Mouse (Mus musculus): ENCODE measurements around the gene 9930104L06Rik.
A peak's percentile ranks its signal among the peaks of the same experiment; 100 is the strongest.
"Not testable (repeated sequence)": the region's sequence is repeated elsewhere in the genome, so short reads cannot be mapped to it uniquely, and the experiment has no call there.

Gene 9930104L06Rik

DNA sequence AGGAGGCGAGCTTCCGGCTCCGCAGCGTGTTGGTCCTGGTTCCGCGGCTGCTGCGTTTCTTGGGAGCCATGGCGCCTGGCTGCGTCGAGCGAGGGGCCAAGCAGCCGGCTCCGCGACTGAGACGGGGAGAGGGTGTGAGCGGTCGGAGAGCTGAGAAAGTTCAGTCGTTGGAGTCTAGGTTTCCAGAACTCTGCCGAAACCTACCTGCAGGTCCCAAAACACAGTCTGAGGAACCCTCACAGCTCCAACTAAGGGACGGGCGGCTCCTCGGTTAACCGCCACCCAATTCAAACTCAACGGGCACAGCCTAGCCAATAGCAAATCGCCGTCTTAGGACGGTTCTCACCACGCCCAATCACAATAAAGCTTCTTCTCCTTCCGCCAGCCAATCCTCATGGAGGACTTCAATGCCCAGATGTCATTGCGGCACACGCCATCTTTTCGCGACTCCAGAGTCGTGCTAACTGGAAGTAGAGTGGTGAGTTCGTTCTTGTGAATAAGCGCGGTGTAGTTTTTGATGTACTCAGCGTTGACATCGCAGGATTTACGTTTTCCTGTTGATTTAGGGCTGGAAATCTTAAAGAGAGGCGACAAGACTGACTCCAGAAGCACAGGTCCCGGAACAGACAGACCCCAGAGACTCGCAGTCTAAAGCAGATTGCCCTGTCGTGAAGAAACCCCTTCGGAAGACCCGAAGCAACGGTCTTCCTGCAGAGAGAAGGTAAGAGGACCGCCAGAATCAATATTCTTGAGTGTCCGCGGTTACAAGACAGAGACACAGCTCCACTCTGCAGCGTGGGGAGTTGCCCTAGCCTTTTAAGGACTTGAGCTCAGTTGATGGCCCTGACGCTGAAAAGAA, at the start of gene 9930104L06Rik:
TSS of gene 9930104L06Rik (plus strand) at position 436 of the 859 bp plus-strand sequence.
- peak; percentile 95 for DNase-seq (ENCODE audit: low spot score)

DNA sequence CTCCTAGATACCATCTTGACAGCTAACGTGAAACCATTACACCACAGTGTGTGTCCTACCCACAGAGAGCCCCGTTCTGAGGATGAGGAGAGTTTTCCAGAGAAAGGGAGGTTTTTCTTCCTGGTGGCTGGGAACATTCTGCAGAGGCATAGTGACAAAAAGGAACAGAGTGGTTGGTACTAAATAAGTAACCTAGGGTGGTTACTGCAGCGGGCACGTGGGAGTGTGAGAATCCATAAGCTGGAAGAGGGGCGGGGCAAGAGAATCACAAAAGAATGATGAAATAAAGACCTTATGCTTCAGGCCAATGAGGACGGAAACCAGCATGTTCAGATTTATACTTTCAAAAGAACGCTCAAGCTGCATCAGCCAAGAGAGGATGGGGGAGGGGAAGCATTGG, 48.1 kb upstream of the 9930104L06Rik start:
- no peak for DNase-seq (ENCODE audit: low spot score)

DNA sequence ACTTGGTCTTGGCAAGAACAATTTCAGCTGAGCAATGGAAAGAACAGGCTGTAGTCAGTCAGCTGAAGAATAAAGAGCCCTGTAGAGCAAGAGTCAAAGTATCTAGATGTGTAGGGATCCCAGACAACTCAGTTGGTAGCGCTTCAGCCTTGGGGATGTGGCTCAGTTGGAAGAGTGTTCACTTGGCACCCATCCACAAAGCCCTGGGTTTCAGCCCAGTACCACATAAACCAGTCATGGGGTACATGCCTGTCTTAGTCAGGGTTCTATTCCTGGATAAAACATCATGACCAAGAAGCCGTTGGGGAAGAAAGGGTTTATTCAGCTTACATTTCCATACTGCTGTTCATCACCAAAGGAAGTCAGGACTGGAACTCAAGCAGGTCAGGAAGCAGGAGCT, 46.9 kb upstream of the 9930104L06Rik start:
- no peak for DNase-seq (ENCODE audit: low spot score)

DNA sequence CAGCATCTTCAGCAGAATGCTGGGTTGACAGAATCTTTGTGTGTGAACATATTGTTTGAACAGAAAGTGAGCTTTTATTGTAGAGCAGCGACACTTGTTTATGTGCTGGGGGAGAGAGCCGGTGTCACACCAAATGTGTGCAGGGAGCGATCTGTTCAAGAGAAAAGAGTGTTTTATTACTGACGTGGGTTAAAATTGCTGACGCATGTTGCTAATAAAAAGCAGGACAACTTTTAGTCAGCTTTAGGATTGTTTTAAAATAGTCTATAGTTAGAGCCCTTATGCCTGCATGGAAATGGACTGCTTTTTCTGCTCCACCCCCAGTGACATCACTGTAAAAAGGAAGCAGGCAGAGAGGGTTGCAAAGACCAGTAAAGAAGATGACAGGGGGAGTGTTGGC, 46.0 kb upstream of the 9930104L06Rik start:
- DNase-seq (ENCODE audit: low spot score) = no peak

DNA sequence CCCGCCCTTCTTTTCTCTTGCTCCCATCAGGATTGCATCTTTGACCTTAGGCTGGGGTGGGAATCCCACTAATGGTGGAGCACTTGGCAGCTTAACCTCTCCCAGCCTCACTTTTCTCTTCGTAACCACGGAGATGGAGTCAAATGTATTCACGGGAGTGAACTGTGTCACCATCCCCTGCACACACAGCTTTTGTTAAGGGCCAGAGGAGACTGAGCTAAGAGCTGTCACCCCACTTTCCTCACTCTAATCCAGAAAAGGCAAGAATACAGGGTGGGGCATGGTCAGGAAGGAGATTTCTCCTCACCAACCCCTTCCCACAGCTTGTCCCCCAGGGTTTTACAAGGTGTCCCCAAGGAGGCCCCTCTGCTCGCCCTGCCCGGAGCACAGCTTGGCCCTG, 43.1 kb upstream of the 9930104L06Rik start:
- DNase-seq (ENCODE audit: low spot score) = no peak

DNA sequence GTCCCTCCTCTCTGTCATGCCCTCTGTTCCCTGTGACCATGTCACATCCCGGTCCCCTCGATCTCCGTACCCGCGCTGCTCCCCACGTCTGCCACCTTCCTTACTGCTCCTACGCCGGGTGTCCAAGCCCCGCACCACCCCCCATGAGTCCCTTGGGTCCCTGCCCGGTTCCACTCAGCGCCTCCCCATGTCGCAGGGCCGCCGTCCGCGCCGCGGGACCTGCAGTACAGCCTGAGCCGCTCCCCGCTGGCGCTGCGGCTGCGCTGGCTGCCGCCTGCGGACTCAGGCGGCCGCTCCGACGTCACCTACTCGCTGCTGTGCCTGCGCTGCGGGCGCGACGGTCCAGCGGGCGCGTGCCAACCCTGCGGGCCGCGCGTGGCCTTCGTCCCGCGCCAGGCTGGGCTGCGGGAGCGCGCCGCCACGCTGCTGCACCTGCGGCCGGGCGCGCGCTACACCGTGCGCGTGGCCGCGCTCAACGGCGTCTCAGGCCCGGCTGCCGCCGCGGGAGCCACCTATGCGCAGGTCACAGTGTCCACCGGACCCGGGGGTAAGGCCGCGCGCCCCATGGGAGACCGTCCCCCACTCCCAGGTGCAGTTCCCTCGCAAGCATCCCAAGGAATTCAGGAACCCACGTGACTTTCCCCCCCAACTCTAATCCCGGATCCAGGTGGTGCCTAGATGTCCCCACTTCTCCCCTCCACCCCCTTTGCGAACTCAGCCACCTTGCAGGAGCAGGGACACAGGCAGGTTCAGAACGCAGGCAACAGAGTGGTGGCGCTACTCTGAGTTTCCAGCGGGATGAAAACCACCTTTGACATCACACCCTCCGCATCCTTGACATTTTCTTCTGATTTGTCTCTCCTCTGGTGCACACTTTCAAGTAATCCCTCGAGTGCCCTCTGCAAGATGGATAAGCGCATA, 42.1 kb upstream of the 9930104L06Rik start:
- no peak for DNase-seq (ENCODE audit: low spot score)

DNA sequence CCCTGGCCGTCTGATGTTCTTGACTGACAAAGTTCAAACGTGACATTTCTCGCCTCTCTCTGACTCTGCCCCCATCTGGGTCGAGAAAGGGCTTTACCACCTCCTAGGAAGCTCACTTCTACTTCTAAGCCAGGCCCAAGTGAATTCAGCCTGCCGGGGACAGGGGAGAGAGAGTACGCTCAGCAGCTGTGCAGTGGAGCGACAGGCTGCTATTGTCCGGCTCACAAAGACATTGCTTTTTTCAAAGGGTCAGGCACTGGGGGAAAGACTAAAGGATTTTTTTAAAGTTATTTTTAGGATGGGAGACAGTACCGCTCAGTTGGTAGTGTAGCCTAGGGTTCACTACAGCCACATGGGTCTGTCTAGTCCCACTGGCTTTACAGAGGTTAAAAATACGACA, 38.4 kb upstream of the 9930104L06Rik start:
- no peak for DNase-seq (ENCODE audit: low spot score)

DNA sequence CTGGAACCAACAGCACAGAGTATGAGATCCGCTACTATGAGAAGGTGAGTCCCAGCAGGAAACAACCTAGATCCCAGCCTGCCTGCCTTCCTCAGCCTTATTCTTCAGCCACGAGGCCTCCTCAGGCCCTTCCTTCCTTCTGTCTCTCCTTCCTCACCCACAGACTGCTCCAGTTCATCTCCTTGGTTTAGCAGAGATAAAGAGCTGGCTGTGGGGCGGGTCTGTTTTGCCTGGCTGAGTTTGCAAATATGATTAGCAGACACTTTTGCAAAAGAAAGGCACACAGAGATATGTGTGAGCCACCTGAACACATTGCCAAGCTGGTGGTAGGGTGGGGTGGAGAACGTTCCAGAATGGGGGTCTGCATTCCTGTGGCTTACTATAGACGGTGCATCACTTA, 36.9 kb upstream of the 9930104L06Rik start:
- DNase-seq (ENCODE audit: low spot score) = no peak

DNA sequence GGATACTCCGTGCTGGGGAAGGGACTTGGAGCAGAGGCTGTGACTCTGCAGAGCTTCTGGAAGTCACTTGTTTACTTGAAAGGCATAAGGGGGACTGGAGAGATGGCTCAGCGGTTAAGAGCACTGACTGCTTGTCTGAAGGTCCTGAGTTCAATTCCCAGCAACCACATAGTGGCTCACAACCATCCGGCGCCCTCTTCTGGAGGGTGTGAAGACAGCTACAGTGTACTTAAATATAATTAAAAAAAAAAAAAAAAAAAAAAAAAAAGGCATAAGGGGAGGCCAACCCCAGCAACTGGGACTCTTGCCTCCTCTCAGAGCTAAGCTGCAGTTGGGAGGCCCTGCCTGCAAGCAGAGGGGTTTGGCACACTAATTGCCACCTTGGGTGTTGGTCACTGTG, 31.4 kb upstream of the 9930104L06Rik start:
- DNase-seq (ENCODE audit: low spot score) = no peak

DNA sequence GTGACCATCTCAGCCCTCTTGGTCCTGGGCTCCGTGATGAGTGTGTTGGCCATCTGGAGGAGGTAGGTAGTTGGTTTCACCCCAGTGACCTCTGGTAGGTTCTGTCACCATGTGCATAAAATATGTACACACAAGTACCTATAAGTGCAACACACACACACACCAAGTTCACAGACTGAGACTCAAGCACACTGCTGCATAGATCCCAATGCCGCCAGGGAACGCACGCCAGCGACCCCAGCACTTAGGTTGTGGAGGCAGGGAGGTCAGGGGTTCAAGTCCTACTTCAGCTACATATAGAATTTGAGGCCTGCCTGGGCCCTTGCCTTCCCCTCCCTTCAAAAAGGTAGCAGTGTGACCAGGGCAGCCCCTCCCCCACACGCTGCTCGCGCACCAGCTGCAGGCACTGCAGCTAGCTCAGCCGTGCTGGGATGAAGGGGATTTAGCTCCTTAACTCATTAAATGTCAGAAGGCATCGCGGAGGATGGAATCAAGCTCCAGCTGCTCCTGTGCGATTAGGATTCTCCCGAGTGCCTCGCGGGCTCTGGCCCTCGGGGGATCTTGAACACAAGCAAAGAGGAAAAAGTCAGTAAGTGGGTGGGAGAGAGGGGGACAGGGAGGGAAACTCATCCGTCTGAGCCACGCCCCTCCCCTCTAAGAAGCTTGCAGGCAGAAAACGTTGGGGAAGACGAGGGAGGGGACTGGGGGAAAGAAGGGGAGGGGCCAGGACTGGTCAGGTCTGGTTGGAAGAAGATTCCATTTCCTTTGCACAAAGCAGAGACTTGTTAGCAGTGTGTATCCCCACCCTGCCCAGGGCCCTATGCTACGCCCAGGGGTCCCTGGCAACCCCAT, 30.7 kb upstream of the 9930104L06Rik start:
- DNase-seq (ENCODE audit: low spot score) = no peak

DNA sequence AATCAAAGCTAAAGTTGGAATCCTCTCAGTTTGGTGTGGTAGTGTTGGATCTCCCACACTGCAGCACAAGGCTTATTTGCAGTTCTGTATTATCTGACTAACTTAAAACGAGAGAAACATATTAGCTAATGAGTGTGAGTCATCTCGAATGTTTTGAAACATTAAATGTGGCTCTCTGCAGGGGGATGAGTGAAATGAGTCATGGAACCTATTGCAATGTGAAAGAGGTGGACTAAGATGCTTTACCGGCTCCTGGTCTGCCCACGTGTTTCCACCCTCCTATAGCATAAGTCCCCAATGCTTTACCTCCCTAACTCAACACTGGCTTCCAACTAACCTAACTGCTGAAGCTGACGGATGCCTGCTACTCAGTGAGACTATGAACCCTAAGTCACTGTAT, 8.7 kb upstream of the 9930104L06Rik start:
- no peak for DNase-seq (ENCODE audit: low spot score)

DNA sequence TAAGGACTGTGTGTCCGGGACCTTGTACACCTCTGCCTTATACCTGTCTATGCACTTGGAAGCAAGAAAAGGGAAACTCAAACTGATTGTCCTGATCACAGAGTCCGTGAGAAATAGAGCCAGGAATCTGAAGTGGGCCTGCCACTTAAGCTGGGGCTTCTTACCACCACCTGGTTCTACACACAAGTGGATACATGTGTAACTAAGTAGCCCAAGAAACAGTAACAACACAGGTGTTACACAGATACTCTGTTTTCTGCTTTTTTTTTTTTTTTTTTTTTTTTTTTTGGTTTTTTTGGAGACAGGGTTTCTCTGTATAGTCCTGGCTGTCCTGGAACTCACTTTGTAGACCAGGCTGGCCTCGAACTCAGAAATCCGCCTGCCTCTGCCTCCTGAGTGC, 2.4 kb downstream of the 9930104L06Rik start, which contains the start of gene Cdca8:
TSS of gene Cdca8 (minus strand) at position 101 of the 400 bp plus-strand sequence.
- DNase-seq (ENCODE audit: low spot score) = not testable (repeated sequence)

DNA sequence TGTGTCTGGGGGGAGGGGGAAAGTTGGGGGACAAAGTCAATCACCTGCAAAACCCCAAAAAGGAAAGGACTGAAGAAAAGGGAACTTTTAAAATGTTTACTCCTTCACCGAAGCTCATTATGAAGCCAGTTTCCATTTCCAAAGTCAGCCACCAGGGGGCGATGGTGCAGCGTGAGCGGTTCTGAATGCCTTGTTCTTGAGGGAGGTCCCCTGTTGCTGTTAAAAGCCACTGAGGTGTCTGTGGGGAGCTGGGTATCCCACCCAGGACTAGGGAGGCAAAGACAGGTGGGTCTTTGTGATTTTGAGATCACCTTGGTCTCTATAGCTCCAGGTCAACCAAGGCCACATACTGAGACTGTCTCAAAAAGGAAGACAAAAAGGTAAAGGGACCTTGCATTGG, 6.2 kb downstream of the 9930104L06Rik start:
- DNase-seq (ENCODE audit: low spot score) = peak; percentile 68

DNA sequence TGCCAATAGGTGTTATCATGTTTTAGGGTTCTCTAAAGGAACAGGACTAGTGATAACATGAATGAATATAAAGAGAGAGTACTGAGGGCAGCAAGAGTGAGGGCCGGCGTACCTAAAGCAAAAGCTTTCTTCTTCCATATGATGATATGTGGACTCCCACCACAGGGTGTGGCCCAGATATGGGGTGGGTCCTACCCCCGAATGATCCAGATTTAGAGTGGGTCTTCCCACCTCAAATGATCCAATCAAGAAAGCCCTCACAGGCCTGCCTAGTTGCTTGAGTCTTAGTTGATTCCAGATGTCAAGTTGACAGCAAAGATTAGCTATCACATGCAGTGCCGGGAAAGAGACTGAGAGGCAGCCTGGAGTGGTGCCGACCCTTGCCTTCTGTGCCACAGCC, 6.9 kb downstream of the 9930104L06Rik start:
- DNase-seq (ENCODE audit: low spot score) = no peak

DNA sequence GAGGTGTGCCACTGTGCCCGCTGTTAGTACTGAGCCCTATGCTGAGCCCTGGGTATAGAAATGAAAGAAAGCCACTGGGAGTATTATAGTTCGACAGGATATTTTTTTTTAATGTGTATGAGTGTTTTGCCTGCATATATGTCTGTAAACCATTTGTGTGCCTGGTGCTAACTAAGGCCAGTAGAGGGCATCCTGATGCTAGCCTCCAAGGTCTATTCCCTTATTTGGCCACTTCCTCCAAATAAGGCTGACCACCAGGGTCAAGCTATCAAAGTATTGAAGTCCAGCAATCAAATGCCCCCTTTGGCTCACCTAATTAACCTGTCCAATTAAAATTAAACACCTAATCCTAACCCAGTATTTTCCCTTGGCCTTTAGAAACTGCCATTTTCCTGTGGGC, 8.1 kb downstream of the 9930104L06Rik start:
- DNase-seq (ENCODE audit: low spot score) = no peak

DNA sequence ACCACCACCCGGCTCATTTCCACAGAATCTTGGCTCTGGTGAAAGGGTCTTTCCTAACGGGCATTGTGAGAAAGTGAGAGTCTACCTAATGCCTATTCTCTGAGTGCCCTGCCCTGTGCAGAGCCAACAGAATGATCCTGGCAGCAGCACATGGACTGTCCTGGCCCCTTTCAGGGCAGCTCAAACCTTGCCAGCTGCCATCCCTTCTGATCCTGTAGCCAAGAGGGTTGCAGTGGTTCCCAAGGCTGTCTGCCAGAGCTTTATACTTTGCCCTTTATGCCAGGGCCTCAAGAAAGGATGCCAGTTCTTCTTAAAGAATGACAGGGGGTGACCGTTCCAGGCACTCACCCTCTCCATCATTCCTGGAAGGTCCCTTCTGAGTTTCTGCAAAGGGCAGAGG, 12.6 kb downstream of the 9930104L06Rik start:
- no peak for DNase-seq (ENCODE audit: low spot score)

DNA sequence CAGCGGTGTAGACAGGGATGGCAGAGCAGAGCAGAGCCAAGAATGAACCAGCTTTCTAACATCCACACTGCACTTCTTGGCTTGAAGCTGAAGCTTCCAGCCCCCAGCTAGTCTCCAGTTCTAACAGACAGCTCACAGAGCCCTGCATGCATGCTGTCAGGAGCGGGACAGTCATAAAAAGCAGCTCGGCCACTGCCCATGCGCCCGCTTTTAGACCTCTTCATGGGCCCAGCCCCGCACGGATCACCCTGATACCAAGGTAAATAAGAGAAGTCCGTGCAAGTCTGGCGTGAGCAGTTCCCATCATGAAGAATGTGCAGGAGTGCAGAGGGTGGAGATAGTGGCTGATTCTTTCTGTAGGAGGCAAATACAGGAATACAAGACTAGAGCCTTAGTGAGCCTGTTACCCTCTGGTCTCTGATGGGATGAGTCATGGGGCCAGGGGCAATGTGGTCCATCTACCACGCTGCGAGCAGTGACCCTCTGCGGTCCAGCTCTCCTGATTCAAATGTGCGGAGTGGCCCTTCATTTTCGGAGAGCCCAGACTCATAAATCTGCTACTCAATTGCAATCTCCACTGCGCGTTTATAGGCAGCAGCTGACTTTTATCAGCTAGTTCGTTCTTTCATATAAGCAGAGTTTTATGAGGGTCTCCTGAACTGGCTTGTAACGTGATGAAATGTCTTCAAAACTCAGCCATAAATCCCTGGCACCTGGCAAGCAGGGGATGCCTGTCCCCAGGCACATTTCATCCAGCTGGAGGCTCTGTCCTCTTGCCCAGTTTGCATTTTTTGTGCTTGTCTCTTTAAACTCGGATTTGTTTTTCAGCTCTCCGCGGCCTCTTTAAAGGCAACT, 13.6 kb downstream of the 9930104L06Rik start:
- DNase-seq (ENCODE audit: low spot score) = no peak

DNA sequence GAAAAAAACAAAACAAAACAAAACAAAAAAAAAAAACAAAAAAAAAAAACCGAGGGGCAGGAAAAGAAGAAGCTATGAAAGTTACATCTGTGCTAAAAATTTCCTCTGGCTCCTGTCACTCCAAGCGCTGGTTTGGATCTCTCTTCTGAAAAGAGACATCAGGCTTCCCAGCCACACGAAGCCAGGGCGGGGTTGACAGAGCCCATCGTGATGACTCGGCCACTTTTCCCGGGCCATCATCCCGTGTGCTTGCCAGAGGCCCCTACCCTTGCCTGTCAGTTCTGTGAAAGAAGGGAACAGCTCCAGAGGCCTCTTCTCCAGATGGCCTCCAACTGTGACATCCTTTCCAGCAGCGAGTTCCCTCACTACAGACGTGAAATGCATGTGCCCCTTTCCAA, 14.2 kb downstream of the 9930104L06Rik start:
- DNase-seq (ENCODE audit: low spot score) = no peak

DNA sequence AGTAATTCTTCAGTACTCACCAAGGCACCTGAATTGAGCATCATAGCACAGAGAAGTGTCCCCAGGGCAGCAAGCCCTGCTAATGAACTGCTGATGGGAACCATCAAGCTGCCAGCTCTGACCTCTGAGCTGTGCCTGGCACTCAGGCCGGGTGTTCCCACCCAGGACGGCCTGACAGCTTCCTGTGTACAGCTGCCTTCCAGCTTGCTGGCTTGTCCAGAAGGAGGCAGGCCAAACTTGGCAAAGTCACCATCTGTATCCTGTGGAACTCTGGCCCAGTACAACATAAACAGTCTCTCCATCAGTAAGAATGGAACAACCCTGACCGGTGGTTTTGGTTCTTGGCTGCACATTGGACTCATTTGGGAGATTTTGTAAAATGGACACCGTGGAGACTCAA, 16.7 kb downstream of the 9930104L06Rik start:
- DNase-seq (ENCODE audit: low spot score) = no peak

DNA sequence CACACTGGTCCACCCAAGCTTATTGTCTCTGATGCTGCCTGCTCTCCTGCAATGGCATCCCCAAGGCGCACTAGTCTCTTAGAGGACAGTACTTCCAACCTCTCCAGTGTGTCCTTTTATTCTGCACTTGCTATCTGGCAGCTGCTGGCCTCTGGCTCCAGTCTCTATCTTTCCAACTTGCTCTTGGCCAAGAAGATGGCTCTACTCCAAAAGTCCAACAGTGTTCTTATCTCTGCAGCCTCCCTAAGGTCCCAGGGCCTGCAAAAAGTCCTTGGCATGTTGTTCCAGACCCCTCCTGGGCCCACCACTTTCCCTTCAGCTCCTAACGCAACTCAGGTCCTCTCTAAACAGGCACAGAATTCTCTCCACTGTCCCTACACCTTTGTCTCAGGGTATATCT, 20.4 kb downstream of the 9930104L06Rik start:
- DNase-seq (ENCODE audit: low spot score) = no peak

DNA sequence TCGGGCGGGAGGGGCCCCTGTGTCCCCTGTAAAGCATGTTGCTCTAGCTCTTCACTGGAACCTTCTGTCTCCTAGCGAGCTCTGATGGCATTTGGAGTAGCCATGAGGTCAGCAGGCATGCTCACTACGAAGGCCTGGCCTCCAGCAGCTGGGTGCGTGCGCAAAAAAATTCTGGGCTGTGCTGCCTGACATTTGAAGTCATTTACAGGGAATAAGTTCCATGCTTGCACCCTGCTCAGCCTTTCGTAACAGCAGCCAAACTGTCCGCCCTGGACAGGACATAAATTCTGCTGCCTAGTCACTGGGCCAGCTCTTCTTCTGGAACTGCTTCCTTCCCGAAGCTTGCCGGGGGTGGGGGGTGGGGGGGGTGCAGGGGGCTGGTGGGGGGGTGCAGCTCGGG, 22.2 kb downstream of the 9930104L06Rik start:
- DNase-seq (ENCODE audit: low spot score) = no peak

Measured in T-cell, adult 2 months (primary cell).